Mouse (Mus musculus) mammary gland, adult 2 months (tissue): ENCODE measurements around the gene Rnf130. TPM values are rescaled to one million over a fixed set of nuclear protein-coding genes. Genes with fewer than 3 reads are reported as not detected.

Experiments used
- polyA plus RNA-seq: library from polyadenylated mRNA; depleted of rRNA; stranded (reverse); fragments of >200 nt; gene quantifications from 2 replicates; pipeline ENCODE4 v1.2.3, GENCODE M21; 2012; ENCODE audit warnings: low replicate concordance; rRNA removed

The Rnf130 gene
- 43.9 and 74.4 TPM in 2 replicates for polyA plus RNA-seq

GRCm38 (mm10) chr11:50024833-50025720 is at the start of gene Rnf130:
Gene Rnf130 (plus strand): TSS chr11:50025346.

DNA sequence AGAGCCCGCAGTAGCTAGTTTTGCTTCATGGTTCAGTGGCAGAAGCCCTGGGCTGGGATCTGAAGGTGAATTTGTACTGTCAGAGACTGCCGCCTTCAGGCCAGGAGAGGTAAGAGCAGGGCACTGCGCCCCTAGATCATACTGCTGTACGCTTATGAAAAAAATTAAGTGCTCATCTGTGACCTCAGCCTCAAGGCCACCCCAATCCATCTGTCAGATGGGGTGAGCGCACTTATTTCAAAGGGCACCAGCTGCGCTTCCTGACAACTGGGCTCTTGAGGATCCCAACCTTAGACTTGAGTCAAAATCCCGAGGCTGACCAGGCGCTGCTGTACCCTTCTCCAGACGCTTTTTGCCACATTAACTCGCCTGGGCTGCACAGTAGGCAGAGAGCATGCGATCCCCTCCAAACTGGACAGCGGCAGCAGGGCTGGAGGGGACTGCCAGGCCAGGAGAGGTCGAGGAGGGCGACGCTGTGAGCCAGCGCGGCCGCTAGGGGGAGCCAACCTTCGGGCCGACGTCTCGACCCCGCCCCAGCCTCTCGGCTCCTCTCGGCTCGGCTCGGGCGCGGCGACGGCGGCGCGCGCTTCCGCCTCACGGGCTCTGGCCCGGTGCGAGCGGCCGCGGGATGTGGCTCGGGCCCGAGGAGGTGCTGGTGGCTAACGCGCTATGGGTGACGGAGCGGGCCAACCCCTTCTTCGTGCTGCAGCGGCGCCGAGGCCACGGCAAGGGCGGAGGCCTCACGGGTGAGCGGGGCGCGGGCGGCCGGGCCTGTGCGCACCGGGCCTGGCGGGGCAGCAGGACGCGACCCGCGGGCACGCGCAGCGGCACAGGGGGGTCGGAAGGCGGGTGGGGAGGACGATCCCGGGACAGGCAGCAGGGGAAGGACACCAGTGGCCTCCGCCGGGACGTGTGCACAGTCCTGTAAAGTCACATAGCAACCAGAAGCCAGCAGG is 105.9 kb downstream of the Rnf130 start, which contains the start of gene Tbc1d9b:
Tbc1d9b (plus strand) TSS at position 586 of the 956 bp plus-strand sequence.

Other genes with a start within 250 kb of the Rnf130 start
- gene Gfpt2, start 231.2 kb upstream of the Rnf130 start, polyA plus RNA-seq: 24.4 and 51.4 TPM in 2 replicates
- 17.1 and 24.9 TPM in 2 replicates for gene Mapk9, start 178.6 kb upstream of the Rnf130 start, polyA plus RNA-seq
- gene Rasgef1c, start 123.5 kb upstream of the Rnf130 start, polyA plus RNA-seq: 3.5 and 3.7 TPM in 2 replicates
- gene Tbc1d9b, start 106.0 kb downstream of the Rnf130 start, polyA plus RNA-seq: 57.3 and 58.4 TPM in 2 replicates
- gene Mrnip, start 149.1 kb downstream of the Rnf130 start, polyA plus RNA-seq: 5.9 and 6.3 TPM in 2 replicates
- 228 and 233 TPM in 2 replicates for gene Sqstm1, start 185.5 kb downstream of the Rnf130 start, polyA plus RNA-seq
- 77.4 and 146 TPM in 2 replicates for gene Mgat4b, start 185.5 kb downstream of the Rnf130 start, polyA plus RNA-seq
- gene Ltc4s, start 213.3 kb downstream of the Rnf130 start, polyA plus RNA-seq: 181 and 383 TPM in 2 replicates